Mouse (Mus musculus): Measurements from ENCODE around the gene Tube1.
"Not testable (repeated sequence)": the region's sequence is repeated elsewhere in the genome, so short reads cannot be mapped to it uniquely, and the experiment has no call there.

Gene Tube1

DNA sequence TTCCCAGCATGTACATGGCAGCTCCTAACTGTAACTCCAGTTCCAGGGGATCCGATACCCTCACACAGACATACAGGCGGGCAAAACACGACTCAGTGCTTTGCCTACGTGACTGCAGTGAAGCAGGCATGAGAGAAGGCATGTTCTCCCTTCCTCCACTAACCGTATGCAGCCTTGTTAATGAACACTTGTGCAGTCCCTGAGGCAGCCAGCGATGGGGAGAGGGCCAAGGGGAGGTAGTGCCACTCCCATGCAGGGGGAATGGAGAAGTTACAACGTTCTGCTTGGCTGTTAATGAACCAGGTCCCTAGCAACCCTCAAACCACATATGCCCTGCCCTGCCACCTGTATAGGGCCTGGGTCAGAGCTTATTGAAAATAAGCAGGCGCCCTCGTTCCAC is 35.9 kb downstream of the Tube1 start:
- DNase-seq (ENCODE audit: low spot score), result no peak

DNA sequence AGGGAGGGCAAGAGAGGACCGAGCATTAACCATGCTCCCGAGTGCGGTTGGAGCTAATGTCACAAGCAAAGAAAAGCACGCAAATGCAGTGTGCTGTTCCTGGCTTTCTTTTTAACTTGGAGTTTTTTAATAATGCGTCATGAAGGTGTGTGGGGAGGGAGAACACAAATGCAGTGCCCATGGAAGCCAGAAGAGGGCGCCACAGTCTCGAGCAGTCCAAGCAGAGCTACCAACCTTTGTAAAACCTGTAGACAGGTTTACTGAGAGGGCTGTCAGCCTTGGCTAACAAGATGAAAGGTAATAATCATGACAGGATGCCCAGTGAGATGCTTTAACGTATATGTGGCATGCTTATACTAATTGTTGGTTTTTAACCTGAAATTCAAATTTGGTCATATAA is 36.4 kb downstream of the Tube1 start:
- peak; percentile 82 for DNase-seq (ENCODE audit: low spot score)

DNA sequence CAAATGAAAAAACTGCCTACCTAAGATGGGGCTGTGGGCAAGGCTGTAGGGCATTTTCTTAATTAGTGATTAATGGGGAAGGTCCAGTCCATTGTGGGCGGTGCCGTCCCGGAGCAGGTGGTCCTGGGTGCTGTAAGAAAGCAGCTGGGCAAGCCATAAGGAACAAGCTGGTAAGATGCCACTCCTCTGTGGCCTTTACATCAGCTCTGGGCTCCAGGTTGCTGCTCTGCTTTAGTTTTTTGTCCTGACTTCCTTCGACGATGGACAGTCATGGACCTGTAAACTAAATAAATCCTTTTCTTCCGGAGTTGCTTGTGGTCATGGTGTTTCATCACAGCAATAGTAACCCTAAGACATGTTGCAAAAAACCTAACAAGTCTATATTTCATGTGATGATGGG is 36.9 kb downstream of the Tube1 start:
- no peak for DNase-seq (ENCODE audit: low spot score)

DNA sequence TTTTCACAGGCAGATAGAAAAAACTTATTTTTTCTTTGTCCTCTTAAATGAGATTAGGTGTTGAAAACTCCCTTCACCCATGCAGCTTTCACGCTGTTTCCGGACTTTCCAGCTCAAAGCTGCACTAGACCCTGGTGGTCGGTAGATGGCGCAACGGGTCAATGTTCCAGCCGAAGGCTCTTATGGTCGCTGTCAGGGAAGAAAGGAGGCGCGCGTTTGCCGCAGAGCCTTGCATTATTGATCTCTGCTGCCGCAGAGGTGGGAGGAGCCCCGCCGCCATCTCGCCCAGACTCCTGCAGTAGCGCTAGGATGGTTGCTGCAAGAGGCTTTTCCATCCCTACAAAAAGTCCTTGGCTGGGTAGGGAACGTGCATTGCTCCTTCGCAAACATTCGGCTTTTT is 37.4 kb downstream of the Tube1 start:
- DNase-seq (ENCODE audit: low spot score), result peak; percentile 96

DNA sequence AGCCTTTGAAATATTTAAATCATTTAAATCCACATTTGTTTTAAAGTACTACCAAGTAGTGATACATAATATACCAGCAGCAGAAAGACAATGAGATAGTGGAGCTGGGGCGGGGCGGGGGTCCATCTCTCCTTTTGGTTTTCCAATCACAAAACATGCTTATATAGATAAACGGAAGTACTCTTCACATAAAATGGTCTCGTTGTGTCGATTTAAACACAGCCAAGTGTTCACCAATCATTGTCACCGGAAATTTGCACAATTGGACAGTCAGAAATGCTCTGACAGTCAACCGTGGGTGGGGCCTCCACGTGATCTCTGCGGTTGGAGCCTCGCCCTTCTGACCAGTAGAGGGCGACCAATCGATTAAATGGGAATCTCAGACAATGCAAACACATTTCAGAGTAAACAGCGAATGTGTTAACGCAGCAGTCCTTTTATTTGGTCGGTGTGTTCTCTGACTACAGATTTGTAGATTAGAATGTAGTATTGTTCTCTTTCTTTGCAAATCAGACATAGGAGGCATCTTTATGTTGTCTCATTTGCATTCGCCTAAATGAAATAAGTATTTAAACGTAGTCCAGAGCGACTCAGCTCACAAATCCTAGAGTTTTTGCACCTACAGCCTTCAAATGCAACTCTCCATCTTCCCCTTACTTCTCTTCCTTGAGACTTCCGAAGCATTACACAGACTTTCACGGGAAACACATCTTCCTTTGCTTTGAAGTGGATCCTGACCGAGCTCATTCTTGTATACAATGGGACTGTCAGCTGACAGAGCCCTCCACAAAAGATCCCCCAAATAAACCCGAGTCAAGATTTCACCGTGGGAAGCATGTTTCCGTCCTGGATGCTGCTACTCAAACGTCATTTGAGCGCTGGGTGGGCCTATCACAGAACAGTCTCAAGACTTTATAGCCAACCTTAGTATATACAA is 38.1 kb downstream of the Tube1 start:
- peak; percentile 97 for DNase-seq (ENCODE audit: low spot score)

DNA sequence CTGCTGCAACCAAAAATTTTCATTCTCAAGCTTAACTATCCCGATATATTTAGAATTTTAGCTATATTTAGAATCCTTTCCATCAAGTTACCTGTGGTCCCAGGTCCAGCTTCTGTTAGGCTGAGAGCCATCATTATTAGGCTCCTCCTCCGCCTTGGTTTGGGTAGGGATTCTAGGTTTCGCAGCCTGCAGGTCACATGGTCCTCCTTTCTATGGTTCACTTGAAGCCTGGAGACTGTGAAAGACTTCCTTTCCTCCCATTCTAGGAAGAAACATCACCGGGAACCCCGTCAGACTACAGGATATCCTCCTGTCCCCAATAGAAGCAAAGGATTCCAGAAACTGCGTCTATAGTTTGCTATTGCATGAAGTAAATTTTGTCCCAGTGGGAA is 38.8 kb downstream of the Tube1 start:
- peak; percentile 19 for DNase-seq (ENCODE audit: low spot score)

DNA sequence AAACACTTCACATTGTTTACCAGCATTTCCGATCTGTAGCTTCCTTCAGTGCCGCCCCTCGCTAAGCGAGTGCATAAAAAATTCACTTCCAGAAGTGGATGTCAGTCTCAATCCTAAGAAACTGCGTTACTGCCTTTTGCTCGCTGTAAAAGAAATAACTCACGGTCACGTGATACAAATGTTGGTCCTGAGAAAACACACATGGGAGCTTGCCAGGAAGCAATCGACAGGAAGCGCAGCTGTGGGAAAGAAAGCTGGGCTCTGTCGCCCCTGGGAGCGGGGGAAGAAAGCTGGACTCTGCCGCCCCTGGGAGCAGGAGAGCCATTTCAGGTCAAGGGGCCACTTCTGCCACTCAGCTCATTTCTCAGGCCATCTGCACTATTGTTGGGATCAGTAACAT is 39.3 kb downstream of the Tube1 start:
- peak; percentile 63 for DNase-seq (ENCODE audit: low spot score)

DNA sequence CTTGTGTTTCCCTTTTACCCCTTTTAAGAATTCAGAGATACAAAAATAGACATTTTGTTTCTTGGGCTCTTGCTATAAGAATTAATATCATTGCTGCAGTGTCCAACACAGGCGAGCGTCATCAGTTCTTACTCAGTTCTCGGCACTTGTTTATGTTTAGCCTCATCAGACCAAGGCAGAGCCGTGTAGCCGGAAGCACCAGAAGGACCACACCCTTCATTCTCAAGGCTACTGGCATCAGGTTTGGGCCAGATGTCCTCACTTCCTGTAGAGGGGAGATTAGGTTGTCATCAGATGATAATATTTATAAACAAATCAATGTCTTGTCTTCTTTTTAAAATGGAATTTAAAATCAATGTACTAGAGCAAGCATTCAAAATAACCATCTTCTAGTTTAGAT is 43.2 kb downstream of the Tube1 start:
- no peak for DNase-seq (ENCODE audit: low spot score)

DNA sequence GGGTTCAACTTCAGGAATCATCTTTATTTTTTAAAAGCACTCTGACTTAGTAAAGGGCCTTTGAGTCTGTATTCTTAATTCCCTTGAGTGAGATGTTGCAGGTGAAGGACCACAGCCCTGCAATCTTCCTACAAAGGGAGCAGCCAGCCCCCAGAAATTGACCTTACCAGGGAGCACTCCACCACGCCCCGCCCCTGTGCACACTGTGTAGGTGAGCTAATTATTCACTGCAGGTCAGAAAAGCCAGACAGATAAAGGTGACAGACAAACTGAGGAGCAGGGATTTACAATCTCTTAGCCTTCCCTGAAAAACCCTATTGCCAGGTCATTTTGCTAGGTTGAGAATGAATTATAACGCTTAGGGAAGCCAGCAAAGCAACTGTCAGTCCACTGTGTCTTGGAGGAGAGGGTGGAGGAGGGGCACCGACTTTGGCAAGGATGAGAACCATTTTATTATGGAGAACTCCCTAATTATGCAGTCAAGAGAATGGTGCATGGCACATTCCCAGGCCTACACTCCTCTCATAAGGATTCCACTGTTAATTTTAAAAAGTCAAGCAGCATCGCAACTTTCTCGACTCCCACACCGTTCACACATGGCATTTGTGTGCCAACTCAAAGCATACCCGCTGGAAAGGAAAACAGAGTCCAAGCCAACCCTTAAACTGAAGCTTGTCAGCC is 51.2 kb downstream of the Tube1 start:
- DNase-seq (ENCODE audit: low spot score), result no peak

DNA sequence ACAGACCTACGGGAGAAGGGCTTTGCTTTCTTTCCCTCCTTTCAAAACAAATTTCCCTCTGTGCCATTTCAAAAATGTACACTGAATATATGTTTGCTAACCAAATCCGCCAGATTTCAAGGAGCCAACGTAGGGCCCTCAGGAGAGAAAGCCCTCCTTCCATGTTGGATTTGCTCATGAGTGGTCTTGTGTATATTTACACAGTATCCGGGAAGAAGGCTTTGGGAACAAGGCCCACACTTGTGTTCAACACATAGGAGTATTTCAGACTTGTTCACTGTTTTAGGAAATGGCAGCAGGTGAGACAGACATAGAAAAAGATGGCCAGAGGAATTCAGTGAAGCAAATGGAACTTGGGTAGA is 51.8 kb downstream of the Tube1 start:
- DNase-seq (ENCODE audit: low spot score), result no peak

DNA sequence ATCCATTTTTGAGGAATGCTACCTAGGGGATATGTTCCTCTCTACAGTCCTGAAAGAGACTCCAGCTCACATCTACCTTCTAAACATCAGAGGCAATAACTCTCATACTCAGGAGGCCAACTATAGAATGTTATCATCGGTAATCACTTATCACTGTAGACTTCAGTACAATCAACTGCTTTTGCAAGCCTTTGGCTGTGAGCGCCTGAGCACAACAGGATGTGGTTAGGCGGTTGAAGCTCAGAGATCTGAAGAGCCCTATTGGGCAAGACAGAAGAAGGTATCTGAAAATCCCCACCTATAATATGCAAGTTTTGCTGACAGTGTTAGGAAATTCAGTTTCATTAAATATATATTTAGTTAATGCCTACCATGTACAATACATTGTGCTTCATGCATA is 58.9 kb downstream of the Tube1 start:
- DNase-seq (ENCODE audit: low spot score), result no peak

DNA sequence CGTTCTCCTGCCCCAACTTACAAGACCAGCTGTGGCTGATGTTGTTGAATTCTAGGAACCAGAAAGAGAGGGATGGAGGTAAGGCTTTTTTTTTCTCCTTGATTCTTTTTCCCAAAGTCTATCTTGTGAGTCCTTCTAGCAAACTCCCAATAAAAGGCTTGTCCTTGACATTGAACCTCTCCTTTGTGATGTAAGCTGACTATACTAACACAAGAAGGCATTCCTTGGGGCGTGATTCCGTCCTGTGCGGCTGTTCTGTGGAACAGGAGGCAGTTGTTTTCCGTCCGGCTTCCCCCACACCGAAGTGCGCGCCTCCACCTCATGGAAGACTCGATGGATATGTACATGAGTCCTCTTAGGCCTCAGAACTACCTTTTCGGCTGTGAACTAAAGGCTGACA is 64.4 kb downstream of the Tube1 start:
- DNase-seq (ENCODE audit: low spot score), result not testable (repeated sequence)
